Mouse (Mus musculus): ENCODE data around the gene Rgs7.

- TF ChIP-seq CTCF (conservative IDR thresholded peaks at IDR 0.05; ENCODE audit: low read length): no peak
- no peak for TF ChIP-seq NANOG (IDR thresholded peaks at IDR 0.05; ENCODE audit: borderline replicate concordance, low read length)
These were observed 169.5 kb downstream of the Rgs7 start for GRCm38 (mm10) chr1:175322781-175323180.
